Mouse (Mus musculus) small intestine, adult 2 months (tissue): ENCODE results near the gene Mthfsd.

Experiments used
- CTCF ChIP-seq: fragments of 200-500 bp; IDR thresholded peaks from 2 replicates; pipeline ENCODE4 v1.5.1; 2012; ENCODE audit warnings: low read depth, mild to moderate bottlenecking, control low read depth, inconsistent platforms, low read length, moderate library complexity, mixed read lengths; ENCODE audit not compliant: insufficient replicate concordance, insufficient read length; ENCODE audit errors: extremely low read depth
- POLR2A ChIP-seq: fragments of 200-500 bp; IDR thresholded peaks from 2 replicates; pipeline ENCODE4 v1.6.1; 2012; ENCODE audit warnings: low read depth, mild to moderate bottlenecking, control low read depth, inconsistent platforms, low read length, moderate library complexity

GRCm38 (mm10) chr8:121127291-121127701 is 19.1 kb upstream of the Mthfsd start:
- TF ChIP-seq CTCF = no peak
- TF ChIP-seq POLR2A = no peak
